Mouse (Mus musculus) liver, embryonic 14.5 days (tissue): ENCODE measurements around the gene Hnrnph3. TPM values are rescaled to one million over a fixed set of nuclear protein-coding genes. Genes with fewer than 3 reads are reported as not detected.

Experiments used
- ATAC-seq: fragments of 200-750 bp; cut with Nextera tagmentation; 2 replicates; pipeline ENCODE4 v1.8.0; 2017; ENCODE audit warnings: moderate number of reproducible peaks, mild to moderate bottlenecking, moderate library complexity; ENCODE audit not compliant: insufficient read depth
- DNase-seq, 3 experiments: peaks; one replicate each; pipeline ENCODE4 v3.0.0-alpha.2; 2012 to 2013; ENCODE audit warnings: low read depth in 3 of 3, low spot score in 3 of 3
- H3K27ac ChIP-seq: fragments of 300-500 bp; sonication (generic); 2 replicates; pipeline ENCODE4 v1.5.1; 2014; ENCODE audit warnings: moderate library complexity, mild to moderate bottlenecking, control low read depth, inconsistent platforms
- H3K27me3 ChIP-seq: fragments of 300-500 bp; sonication (generic); 2 replicates; pipeline ENCODE4 v1.6.1; 2014; ENCODE audit warnings: mild to moderate bottlenecking, low read length, moderate library complexity; ENCODE audit not compliant: control insufficient read depth, insufficient read depth
- H3K36me3 ChIP-seq: fragments of 300-500 bp; sonication (generic); replicated peaks from 2 replicates; pipeline ENCODE4 v1.6.1; 2014; ENCODE audit warnings: low read depth; ENCODE audit not compliant: control insufficient read depth, insufficient read depth
- H3K4me1 ChIP-seq, 2 experiments: fragments of 200-500 bp in 1 of 2; fragments of 300-500 bp in 1 of 2; sonication (generic) in 1 of 2; replicated peaks; 2 replicates each; pipeline ENCODE4 v1.6.1; 2012 to 2014; ENCODE audit warnings: antibody characterized with exemption in 1 of 2, inconsistent platforms in 1 of 2, low read length in 1 of 2; ENCODE audit not compliant: control insufficient read depth in 2 of 2, insufficient read depth in 2 of 2
- H3K4me2 ChIP-seq: fragments of 300-500 bp; sonication (generic); 2 replicates; pipeline ENCODE4 v1.6.1; 2014; ENCODE audit warnings: low read depth, mild to moderate bottlenecking, control low read depth, moderate library complexity
- H3K4me3 ChIP-seq, 2 experiments: fragments of 200-500 bp in 1 of 2; fragments of 300-500 bp in 1 of 2; sonication (generic) in 1 of 2; 2 replicates each; pipeline ENCODE4 v1.5.1; 2012 to 2014; ENCODE audit warnings: low read depth in 2 of 2, low read length in 2 of 2, mild to moderate bottlenecking in 2 of 2, control low read depth in 1 of 2, inconsistent platforms in 1 of 2, moderate library complexity in 1 of 2; ENCODE audit not compliant: insufficient read depth in 1 of 2
- H3K9ac ChIP-seq: fragments of 300-500 bp; sonication (generic); replicated peaks from 2 replicates; pipeline ENCODE4 v1.6.1; 2014; ENCODE audit warnings: mild to moderate bottlenecking, control low read depth, moderate library complexity
- H3K9me3 ChIP-seq: fragments of 300-500 bp; sonication (generic); 2 replicates; pipeline ENCODE4 v1.6.1; 2016; ENCODE audit warnings: low read length, mixed read lengths; ENCODE audit not compliant: control insufficient read depth
- CTCF ChIP-seq: IDR thresholded peaks from 2 replicates; pipeline ENCODE4 v1.5.1; 2016; ENCODE audit warnings: antibody characterized with exemption, low read depth, control low read depth
- EP300 ChIP-seq: IDR thresholded peaks from 2 replicates; pipeline ENCODE4 v1.6.1; 2016; ENCODE audit warnings: antibody characterized with exemption, low read depth
- WGBS: fragments of 180-500 bp; shearing (Covaris S2); extraction: QIAGEN DNeasy Blood & Tissue Kit; methylation state at CpG from one replicate; pipeline ENCODE4 v1.1.7; 2014; ENCODE audit not compliant: insufficient replicate concordance; 5-methylcytosine and 5-hydroxymethylcytosine counted together
- polyA plus RNA-seq, 2 experiments: library from polyadenylated mRNA; depleted of rRNA in 1 of 2; stranded (reverse) in 1 of 2; unstranded in 1 of 2; fragments of >200 nt; fragmentation: Nextera tagmentation in 1 of 2; extraction: Ambion mirVana in 1 of 2; gene quantifications; 2 replicates each; pipeline versions ENCODE4 v1.2.1 to v1.2.3; 2012 to 2014

The Hnrnph3 gene
- polyA plus RNA-seq, 2 experiments: 12.4 to 23.2 TPM

GRCm38 (mm10) chr10:63010268-63010667 is 13.7 kb downstream of the Hnrnph3 start:
- TF ChIP-seq CTCF (no peak), EP300 (no peak)
- no peak for DNase-seq
- no peak overlapping the region for H3K4me3 ChIP-seq
- H3K9ac ChIP-seq: no peak overlapping the region
- WGBS: 30% methylated on average over 4 of the region's 4 CpGs
- no peaks in the 10 kb centered on the region for H3K27me3 ChIP-seq
- H3K36me3 ChIP-seq: peaks cover 40% of the 10 kb centered on the region
- H3K4me1 ChIP-seq: no peaks in the 10 kb centered on the region
- H3K9me3 ChIP-seq: no peaks in the 10 kb centered on the region
- no peak overlapping the region for H3K4me2 ChIP-seq
- ATAC-seq: peak; percentile 39; the same call in 1 of the 2 replicates
- H3K27ac ChIP-seq: no peak overlapping the region

DNA sequence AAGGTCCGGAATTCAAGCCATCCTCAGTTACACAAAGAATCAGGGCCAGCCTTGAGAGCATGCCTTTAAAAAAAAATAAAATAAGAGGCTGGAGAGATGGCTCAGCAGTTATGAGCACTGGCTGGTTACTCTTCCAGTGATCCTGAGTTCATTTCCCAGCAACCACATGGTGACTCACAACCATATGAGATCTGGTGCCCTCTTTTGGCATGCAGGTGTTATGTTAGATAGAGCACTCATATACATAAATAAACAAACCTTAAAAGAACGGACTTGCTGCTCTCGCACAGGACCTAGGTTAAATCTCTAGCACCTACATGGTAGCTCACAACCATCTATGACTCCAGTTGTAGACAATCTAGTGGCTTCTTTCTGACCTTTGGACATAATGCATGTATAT is 15.8 kb downstream of the Hnrnph3 start:
- H3K4me2 ChIP-seq: no peak overlapping the region
- WGBS: 72% methylated on average over 3 of the region's 3 CpGs
- H3K9ac ChIP-seq: no peak overlapping the region
- no peak for ATAC-seq
- H3K27ac ChIP-seq: no peak overlapping the region
- H3K4me3 ChIP-seq: no peak overlapping the region
- TF ChIP-seq CTCF (no peak; the same call in 1 of the 2 replicates), EP300 (no peak)
- H3K4me1 ChIP-seq: no peaks in the 10 kb centered on the region
- H3K9me3 ChIP-seq: no peaks in the 10 kb centered on the region
- DNase-seq: no peak
- H3K27me3 ChIP-seq: no peaks in the 10 kb centered on the region
- H3K36me3 ChIP-seq: peaks cover 23% of the 10 kb centered on the region

DNA sequence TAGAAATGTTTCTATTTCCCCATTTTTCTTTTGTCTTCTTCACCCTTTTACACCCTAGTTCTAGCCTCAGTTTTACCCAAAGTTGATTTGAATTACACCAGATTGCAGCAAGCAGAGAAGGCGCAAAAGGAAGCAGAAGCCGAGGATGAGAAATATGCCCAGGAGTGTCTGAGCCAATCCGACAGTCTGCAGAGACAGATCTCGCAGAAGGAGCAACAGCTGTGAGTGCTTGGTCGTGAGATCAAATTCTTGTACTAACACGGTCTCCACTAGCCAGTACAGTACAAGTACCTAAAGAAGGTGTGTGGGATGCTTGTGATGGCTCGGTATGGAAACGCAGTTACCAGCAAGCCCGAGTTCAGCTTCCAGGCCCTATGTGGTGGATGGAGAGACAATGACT is 19.5 kb downstream of the Hnrnph3 start:
- no peak overlapping the region for H3K4me3 ChIP-seq
- no peaks in the 10 kb centered on the region for H3K27me3 ChIP-seq
- H3K27ac ChIP-seq: no peak overlapping the region
- no peak overlapping the region for H3K4me2 ChIP-seq
- no peaks in the 10 kb centered on the region; the same call in 1 of the 2 replicates for H3K36me3 ChIP-seq
- peaks cover 0 to 8% of the 10 kb centered on the region in 2 experiments; a peak in 1 of 4 replicates for H3K4me1 ChIP-seq
- DNase-seq: no peak
- 80% methylated on average over 9 of the region's 9 CpGs for WGBS
- H3K9me3 ChIP-seq: no peaks in the 10 kb centered on the region
- no peak for ATAC-seq
- TF ChIP-seq CTCF (no peak), EP300 (no peak)
- no peak overlapping the region for H3K9ac ChIP-seq

DNA sequence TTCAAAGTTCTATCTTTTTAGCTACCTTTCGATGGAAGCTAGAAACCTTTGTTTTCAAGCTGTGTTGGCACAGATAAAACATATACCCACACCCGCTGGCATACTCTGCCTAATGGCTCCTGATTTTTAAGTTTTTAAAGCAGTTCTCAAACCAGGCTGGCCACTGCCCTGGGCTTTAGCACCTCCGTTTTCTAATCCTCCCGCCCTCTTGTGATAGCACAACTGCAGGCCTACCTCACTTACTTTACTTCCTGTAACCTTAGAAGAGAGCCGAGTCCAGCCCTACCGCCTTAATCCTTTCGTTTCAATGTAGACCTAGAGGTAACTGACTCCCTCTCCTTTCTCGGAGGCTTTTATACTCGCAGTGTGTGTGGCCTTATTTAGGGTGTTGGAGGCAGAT is 20.8 kb downstream of the Hnrnph3 start:
- no peak for ATAC-seq
- WGBS: 67% methylated on average over 9 of the region's 9 CpGs
- no peak overlapping the region for H3K27ac ChIP-seq

DNA sequence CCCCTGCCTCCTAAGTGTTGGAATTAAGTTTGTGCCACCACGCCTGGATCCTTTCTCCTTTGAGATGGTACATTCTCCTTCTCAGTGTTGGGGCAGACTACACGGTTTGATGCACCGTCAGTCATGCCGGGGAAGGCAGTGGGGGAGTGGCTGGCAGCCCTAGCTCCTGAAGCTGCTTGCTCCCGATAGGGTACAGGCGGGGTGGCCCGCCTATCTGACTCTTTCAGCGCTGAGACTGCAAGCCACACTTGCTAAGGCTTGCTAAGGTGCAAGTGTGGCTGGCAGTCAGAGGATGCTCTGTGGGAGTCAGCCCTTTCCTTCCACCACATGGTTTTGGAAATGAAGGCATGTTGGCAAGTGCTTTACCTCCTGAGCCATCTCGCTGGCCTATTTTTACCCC is 23.4 kb downstream of the Hnrnph3 start:
- DNase-seq: peak in 1 of 3 experiments; percentile 35
- TF ChIP-seq CTCF: no peak
- TF ChIP-seq EP300: peak; percentile 39; the same call in 1 of the 2 replicates
- no peak overlapping the region for H3K9ac ChIP-seq
- no peak overlapping the region for H3K4me3 ChIP-seq
- H3K4me1 ChIP-seq: peaks cover 0 to 8% of the 10 kb centered on the region in 2 experiments; a peak in 1 of 4 replicates
- H3K9me3 ChIP-seq: no peaks in the 10 kb centered on the region
- H3K27me3 ChIP-seq: no peaks in the 10 kb centered on the region
- no peak overlapping the region for H3K27ac ChIP-seq
- peak; percentile 85 for ATAC-seq
- no peaks in the 10 kb centered on the region; the same call in 1 of the 2 replicates for H3K36me3 ChIP-seq
- WGBS: 33% methylated on average over 9 of the region's 9 CpGs
- H3K4me2 ChIP-seq: no peak overlapping the region

More for the DNA sequence above, 20.8 kb downstream of the Hnrnph3 start:
- DNase-seq: no peak
- no peaks in the 10 kb centered on the region; the same call in 1 of the 2 replicates for H3K36me3 ChIP-seq
- no peak overlapping the region for H3K9ac ChIP-seq
- H3K4me3 ChIP-seq: no peak overlapping the region
- H3K4me2 ChIP-seq: no peak overlapping the region
- TF ChIP-seq CTCF (no peak), EP300 (no peak)
- peaks cover 0 to 8% of the 10 kb centered on the region in 2 experiments; a peak in 1 of 4 replicates for H3K4me1 ChIP-seq
- no peaks in the 10 kb centered on the region for H3K9me3 ChIP-seq
- no peaks in the 10 kb centered on the region for H3K27me3 ChIP-seq
